Mouse (Mus musculus): ENCODE measurements around the gene Adcy9. TPM values are rescaled to one million over a fixed set of nuclear protein-coding genes. Genes with fewer than 3 reads are reported as not detected.

Gene Adcy9
- polyA plus RNA-seq, 1 experiment from 2014 or later, result 1.5 TPM

DNA sequence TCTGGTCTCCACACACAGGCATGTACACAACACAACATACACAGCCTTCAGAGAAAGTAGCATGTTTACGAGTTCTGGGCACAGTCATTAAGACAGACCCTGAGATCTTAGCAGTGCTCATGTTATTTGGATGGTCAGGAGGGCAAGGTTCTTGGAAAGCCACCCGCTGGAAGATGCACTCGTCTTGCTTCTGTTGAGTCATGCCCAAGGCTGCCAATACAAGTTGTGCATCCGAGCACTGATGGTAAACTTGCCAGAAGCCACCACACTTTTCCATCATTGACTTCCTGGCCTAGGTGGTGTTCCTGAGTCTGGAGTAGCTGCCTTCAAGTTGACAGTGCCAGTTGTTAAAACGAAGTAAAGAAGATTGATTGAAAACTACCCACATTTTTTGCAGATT is 3.3 kb upstream of the Adcy9 start:
- H3K36me3 ChIP-seq (ENCODE audit: control insufficient read depth, insufficient read depth, low read length), result no peaks in the 10 kb centered on the region
- no peak overlapping the region for H3K4me3 ChIP-seq (replicated peaks; ENCODE audit: low read length)
- H3K9ac ChIP-seq (ENCODE audit: low read length), result no peak overlapping the region
- H3K4me2 ChIP-seq (ENCODE audit: low read depth, low read length), result no peak overlapping the region
- no peaks in the 10 kb centered on the region for H3K9me3 ChIP-seq (replicated peaks; ENCODE audit: control insufficient read depth, low read length)
- H3K27ac ChIP-seq (ENCODE audit: low read length), result no peak overlapping the region
- 74% methylated on average over 5 of the region's 5 CpGs for WGBS
- ATAC-seq (ENCODE audit: insufficient read depth, low FRiP score), result no peak
- H3K4me1 ChIP-seq (ENCODE audit: control insufficient read depth, insufficient read depth, low read length), result peaks cover 14% of the 10 kb centered on the region
- 0 out of 2 replicates have a peak, but pooled peaks cover 3% of the 10 kb centered on the region for H3K27me3 ChIP-seq (ENCODE audit: control insufficient read depth, insufficient read depth, low read length)

DNA sequence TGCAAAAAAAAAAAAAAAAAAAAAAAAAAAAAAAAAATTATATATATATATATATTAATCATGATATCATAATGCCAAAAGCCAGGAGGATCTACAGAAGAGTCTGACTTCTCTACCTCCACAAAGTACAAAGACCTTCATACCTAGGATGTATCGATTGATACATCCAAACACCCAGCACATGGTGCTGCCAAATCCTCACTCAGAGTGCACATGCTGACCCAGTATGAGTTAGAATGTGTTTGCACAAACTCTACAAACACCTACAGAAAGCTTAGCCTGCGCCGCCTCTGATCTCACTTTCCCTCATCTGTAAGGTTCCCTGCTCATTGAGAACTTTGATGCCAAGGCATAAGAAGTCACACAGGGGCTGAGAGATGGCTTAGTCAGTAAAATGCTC is 2.7 kb upstream of the Adcy9 start:
- Histone ChIP-seq H3K4me2 (ENCODE audit: low read depth, low read length) (no peak overlapping the region), H3K27ac (ENCODE audit: low read length) (no peak overlapping the region), H3K27me3 (ENCODE audit: control insufficient read depth, insufficient read depth, low read length) (0 out of 2 replicates have a peak, but pooled peaks cover 5% of the 10 kb centered on the region), H3K9ac (ENCODE audit: low read length) (no peak overlapping the region), H3K4me1 (ENCODE audit: control insufficient read depth, insufficient read depth, low read length) (peaks cover 19% of the 10 kb centered on the region), H3K9me3 (replicated peaks; ENCODE audit: control insufficient read depth, low read length) (no peaks in the 10 kb centered on the region), H3K36me3 (ENCODE audit: control insufficient read depth, insufficient read depth, low read length) (no peaks in the 10 kb centered on the region), H3K4me3 (replicated peaks; ENCODE audit: low read length) (no peak overlapping the region)
- no peak for ATAC-seq (ENCODE audit: insufficient read depth, low FRiP score)
- WGBS, result 87% methylated on average over 3 of the region's 3 CpGs

DNA sequence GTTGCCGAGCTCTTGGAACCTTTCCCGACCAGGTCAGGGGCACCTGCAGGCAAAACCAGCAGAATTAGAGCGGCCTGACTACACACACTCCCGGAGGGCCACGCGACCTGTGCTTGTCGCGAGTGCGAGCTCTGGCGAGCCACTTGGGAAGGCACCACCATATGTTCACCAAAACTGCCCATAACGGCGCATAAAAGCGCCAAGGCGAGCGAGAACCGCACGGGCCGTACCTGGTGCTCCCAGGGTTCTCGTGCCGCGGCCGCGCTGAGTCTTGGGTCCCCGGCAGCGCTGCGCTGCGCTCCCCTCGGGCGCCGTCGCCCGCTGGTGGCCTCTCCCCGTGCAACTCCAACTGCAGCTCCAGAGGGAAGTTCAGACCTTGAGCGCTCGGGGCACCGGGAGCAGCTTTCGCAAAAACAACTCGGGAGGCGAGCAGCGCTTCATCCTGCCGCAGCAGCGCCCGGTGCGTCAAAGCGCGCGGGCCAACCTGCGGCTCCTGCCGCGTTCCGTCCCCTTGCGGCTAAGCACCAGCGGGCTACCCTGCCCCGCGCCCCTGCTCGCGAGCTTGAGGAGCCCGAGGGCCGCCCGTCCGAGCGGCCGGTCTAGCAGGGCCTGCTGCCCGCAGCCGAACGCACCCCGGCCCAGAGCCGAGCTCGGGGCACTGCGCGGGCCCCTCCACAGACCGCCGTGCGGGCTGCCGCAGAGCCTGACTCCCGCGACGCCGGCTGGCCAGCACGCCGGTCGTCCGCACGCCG is 576 bp downstream of the Adcy9 start:
- WGBS, result under 1% methylated on average over 85 of the region's 85 CpGs
- Histone ChIP-seq H3K27me3 (ENCODE audit: control insufficient read depth, insufficient read depth, low read length) (0 out of 2 replicates have a peak, but pooled peaks cover 5% of the 10 kb centered on the region), H3K4me1 (ENCODE audit: control insufficient read depth, insufficient read depth, low read length) (peaks cover 22% of the 10 kb centered on the region), H3K4me3 (replicated peaks; ENCODE audit: low read length) (peak overlapping the region; percentile 78), H3K36me3 (ENCODE audit: control insufficient read depth, insufficient read depth, low read length) (no peaks in the 10 kb centered on the region), H3K9me3 (replicated peaks; ENCODE audit: control insufficient read depth, low read length) (no peaks in the 10 kb centered on the region), H3K9ac (ENCODE audit: low read length) (peak overlapping the region; percentile 86), H3K27ac (ENCODE audit: low read length) (peak overlapping the region; percentile 80), H3K4me2 (ENCODE audit: low read depth, low read length) (peak overlapping the region; percentile 94)
- ATAC-seq (ENCODE audit: insufficient read depth, low FRiP score), result peak; percentile 81

DNA sequence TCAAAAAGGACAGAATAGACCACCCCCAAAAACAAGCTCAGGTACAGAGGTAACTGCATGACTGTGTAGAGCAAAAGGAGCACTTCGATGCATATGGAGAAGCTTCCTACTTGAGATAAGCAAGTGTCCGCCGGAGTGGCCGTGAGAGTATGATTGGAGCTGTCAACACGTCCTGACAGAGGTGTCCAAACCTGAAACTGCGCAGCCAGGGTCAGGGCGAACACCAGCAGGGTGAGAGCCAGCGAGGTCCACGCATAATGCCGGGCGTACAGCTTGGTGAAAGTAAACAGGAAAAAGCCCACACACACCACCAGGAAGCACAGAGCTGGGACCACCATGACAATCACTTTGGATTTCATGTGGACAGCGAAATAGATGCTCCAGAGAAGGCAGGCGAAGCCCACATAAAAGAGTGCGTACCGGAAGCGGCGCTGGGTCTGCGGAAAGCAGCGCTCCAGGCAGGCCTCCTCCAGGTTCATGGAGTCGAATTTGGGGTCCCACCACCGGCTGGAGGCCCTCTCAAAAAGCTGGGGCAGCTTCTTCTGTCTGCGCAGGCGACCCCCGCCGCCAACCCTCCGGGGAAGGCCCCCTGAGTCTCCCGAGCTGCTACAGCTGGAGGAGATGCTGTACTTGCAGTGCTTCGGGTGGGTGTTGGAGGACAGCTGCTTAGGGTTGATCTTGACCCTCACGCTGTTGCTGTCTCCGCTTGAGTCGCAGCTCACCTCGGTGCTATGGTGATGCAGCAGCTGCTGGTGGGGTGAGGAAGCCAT is 1.3 kb downstream of the Adcy9 start:
- H3K4me3 ChIP-seq (replicated peaks; ENCODE audit: low read length), result peak overlapping the region; percentile 78
- H3K27me3 ChIP-seq (ENCODE audit: control insufficient read depth, insufficient read depth, low read length), result 0 out of 2 replicates have a peak, but pooled peaks cover 5% of the 10 kb centered on the region
- no peaks in the 10 kb centered on the region for H3K9me3 ChIP-seq (replicated peaks; ENCODE audit: control insufficient read depth, low read length)
- peaks cover 22% of the 10 kb centered on the region for H3K4me1 ChIP-seq (ENCODE audit: control insufficient read depth, insufficient read depth, low read length)
- no peak overlapping the region for H3K27ac ChIP-seq (ENCODE audit: low read length)
- H3K36me3 ChIP-seq (ENCODE audit: control insufficient read depth, insufficient read depth, low read length), result no peaks in the 10 kb centered on the region
- peak overlapping the region; percentile 86 for H3K9ac ChIP-seq (ENCODE audit: low read length)
- 14% methylated on average over 32 of the region's 32 CpGs for WGBS
- 0 out of 2 replicates have a peak, but pooled peaks have one; percentile 1 for ATAC-seq (ENCODE audit: insufficient read depth, low FRiP score)
- peak overlapping the region; percentile 94 for H3K4me2 ChIP-seq (ENCODE audit: low read depth, low read length)

DNA sequence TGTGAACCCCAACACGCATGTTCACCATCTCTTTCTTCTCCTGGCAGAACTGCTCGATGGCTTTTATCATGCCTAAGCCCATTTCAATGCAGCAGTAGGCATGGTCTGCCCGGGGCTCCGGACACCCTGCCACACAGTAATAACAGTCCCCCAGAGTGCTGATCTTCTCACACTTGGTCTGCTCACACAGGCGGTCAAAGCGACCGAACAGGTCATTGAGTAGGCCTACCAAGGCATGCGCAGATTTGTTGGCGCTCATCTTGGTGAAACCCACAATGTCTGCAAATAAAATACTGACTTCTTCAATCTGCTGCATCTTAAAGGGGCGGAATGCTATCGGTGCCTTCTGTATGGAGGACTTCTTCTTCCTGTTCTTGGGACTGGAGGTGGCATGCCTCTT is 2.2 kb downstream of the Adcy9 start:
- no peaks in the 10 kb centered on the region for H3K9me3 ChIP-seq (replicated peaks; ENCODE audit: control insufficient read depth, low read length)
- H3K9ac ChIP-seq (ENCODE audit: low read length), result no peak overlapping the region
- no peak overlapping the region for H3K27ac ChIP-seq (ENCODE audit: low read length)
- H3K4me1 ChIP-seq (ENCODE audit: control insufficient read depth, insufficient read depth, low read length), result peaks cover 22% of the 10 kb centered on the region
- H3K36me3 ChIP-seq (ENCODE audit: control insufficient read depth, insufficient read depth, low read length), result no peaks in the 10 kb centered on the region
- ATAC-seq (ENCODE audit: insufficient read depth, low FRiP score), result no peak
- WGBS, result 93% methylated on average over 11 of the region's 11 CpGs
- H3K27me3 ChIP-seq (ENCODE audit: control insufficient read depth, insufficient read depth, low read length), result 0 out of 2 replicates have a peak, but pooled peaks cover 5% of the 10 kb centered on the region
- H3K4me2 ChIP-seq (ENCODE audit: low read depth, low read length), result peak overlapping the region; percentile 10
- H3K4me3 ChIP-seq (replicated peaks; ENCODE audit: low read length), result no peak overlapping the region

DNA sequence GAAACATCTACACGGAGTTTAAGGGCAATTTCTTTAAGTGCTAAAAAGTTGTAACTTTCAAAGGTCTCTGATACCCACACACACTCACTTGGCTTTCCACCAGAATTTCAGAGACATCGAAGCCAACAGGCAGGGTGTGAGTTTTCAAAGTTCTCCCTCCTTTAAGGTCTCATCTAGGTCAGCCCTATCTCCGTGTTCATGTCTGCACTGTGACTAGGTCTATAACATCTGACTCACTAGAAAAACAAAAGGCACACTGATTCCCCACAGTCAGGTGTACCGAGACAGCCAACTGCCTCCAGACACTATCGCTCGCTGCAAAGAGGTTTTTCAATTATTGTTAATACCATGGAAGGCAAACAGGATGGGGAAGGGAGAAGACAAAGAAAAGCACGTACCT is 2.8 kb downstream of the Adcy9 start:
- no peak overlapping the region for H3K4me3 ChIP-seq (replicated peaks; ENCODE audit: low read length)
- WGBS, result 65% methylated on average over 7 of the region's 7 CpGs

DNA sequence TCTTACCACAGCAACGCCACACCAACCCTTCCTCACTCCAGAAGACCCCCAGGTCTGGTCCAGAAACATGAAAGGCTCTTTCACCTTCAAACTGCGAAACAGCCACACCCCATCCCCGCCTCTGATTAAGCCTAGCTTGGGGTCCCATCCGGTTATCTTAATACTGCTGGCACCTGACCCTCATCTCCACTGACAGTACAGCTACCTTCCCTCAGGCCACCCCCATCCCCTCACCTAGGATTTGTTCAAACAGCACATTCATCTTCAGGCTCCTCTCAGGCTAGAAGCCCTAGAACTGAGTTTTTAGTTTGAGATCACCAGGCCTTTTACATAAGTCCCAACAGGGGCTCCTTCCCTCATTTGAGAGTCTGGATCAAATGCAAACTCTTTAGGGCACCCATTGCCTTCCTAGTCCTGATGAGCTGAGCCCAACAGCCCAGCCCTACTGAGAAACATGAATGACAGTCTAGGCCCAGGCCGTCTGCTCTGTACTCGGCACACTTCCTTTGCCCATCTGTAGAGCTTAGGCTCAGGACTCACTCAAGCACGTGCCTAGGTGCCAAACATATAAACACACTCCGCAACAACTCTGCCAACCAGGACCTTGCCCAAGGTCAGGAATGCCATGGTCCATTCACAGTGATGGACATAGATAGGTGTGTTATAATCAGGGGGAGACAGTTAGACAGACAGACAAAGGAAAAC is 5.3 kb downstream of the Adcy9 start:
- 77% methylated on average over 8 of the region's 8 CpGs for WGBS
- ATAC-seq (ENCODE audit: insufficient read depth, low FRiP score), result no peak
- no peak overlapping the region for H3K9ac ChIP-seq (ENCODE audit: low read length)

More for the DNA sequence above, 2.8 kb downstream of the Adcy9 start:
- H3K9me3 ChIP-seq (replicated peaks; ENCODE audit: control insufficient read depth, low read length), result no peaks in the 10 kb centered on the region
- peak overlapping the region; percentile 10 for H3K4me2 ChIP-seq (ENCODE audit: low read depth, low read length)
- 0 out of 2 replicates have a peak, but pooled peaks cover 5% of the 10 kb centered on the region for H3K27me3 ChIP-seq (ENCODE audit: control insufficient read depth, insufficient read depth, low read length)
- no peak overlapping the region for H3K27ac ChIP-seq (ENCODE audit: low read length)
- no peaks in the 10 kb centered on the region for H3K36me3 ChIP-seq (ENCODE audit: control insufficient read depth, insufficient read depth, low read length)
- H3K4me1 ChIP-seq (ENCODE audit: control insufficient read depth, insufficient read depth, low read length), result peaks cover 22% of the 10 kb centered on the region
- H3K9ac ChIP-seq (ENCODE audit: low read length), result no peak overlapping the region
- no peak for ATAC-seq (ENCODE audit: insufficient read depth, low FRiP score)

DNA sequence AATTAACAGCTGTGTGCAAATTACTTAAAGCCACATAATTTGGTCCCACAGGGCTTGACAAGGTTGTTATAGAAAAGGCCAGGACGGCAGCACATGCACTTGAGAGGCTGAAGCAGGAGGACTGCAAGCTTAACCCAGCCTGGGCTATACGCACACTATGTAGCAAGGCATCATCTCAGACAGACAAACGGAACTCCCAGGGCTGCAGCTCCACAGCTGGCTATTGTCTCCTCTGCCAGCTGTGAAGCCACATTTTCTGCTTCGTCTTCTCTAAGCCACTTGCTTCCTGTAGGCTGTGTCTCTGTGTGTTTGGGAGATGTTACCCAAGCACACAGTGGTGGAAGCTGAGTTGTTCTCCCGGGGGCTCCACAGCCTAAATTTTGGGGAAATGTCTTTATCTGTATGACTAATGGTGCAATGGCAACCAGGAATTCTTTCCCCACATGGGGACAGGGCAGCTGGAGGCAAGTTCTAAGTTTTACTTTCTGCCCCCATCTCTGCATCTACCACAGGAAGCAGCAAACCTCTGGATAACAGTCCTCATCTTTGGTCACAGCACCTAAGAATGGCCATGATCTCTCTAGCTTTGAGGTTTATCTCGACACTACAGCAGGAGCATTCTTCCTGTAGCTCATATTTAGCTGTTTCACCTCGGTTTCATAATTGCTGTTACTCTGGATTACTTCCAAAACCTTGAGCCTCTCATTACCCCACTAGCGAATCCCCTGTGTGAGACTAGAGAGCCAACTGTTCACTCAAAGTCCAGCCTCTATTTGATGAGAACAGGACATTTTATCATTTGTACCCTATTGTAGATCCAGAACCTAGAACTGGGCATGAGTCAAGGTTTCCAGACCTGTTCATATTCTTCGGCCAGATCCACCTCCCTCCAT is 6.1 kb downstream of the Adcy9 start:
- no peak for ATAC-seq (ENCODE audit: insufficient read depth, low FRiP score)
- no peak overlapping the region for H3K27ac ChIP-seq (ENCODE audit: low read length)
- H3K9me3 ChIP-seq (replicated peaks; ENCODE audit: control insufficient read depth, low read length), result no peaks in the 10 kb centered on the region
- no peaks in the 10 kb centered on the region for H3K36me3 ChIP-seq (ENCODE audit: control insufficient read depth, insufficient read depth, low read length)
- WGBS, result 56% methylated on average over 9 of the region's 9 CpGs
- H3K4me1 ChIP-seq (ENCODE audit: control insufficient read depth, insufficient read depth, low read length), result peaks cover 14% of the 10 kb centered on the region
- no peak overlapping the region for H3K9ac ChIP-seq (ENCODE audit: low read length)
- H3K4me2 ChIP-seq (ENCODE audit: low read depth, low read length), result no peak overlapping the region
- H3K27me3 ChIP-seq (ENCODE audit: control insufficient read depth, insufficient read depth, low read length), result 0 out of 2 replicates have a peak, but pooled peaks cover 5% of the 10 kb centered on the region
- no peak overlapping the region for H3K4me3 ChIP-seq (replicated peaks; ENCODE audit: low read length)

More for the DNA sequence above, 5.3 kb downstream of the Adcy9 start:
- Histone ChIP-seq H3K27ac (ENCODE audit: low read length) (no peak overlapping the region), H3K4me1 (ENCODE audit: control insufficient read depth, insufficient read depth, low read length) (peaks cover 16% of the 10 kb centered on the region), H3K36me3 (ENCODE audit: control insufficient read depth, insufficient read depth, low read length) (no peaks in the 10 kb centered on the region), H3K4me2 (ENCODE audit: low read depth, low read length) (no peak overlapping the region), H3K9me3 (replicated peaks; ENCODE audit: control insufficient read depth, low read length) (no peaks in the 10 kb centered on the region), H3K27me3 (ENCODE audit: control insufficient read depth, insufficient read depth, low read length) (0 out of 2 replicates have a peak, but pooled peaks cover 5% of the 10 kb centered on the region), H3K4me3 (replicated peaks; ENCODE audit: low read length) (no peak overlapping the region)
